Mouse (Mus musculus) granulocyte monocyte progenitor cell, adult 5-6 weeks (primary cell): Measurements from ENCODE around the gene Rubcn. TPM values are rescaled to one million over a fixed set of nuclear protein-coding genes. Genes with fewer than 3 reads are reported as not detected.
"Not testable (repeated sequence)": the region's sequence is repeated elsewhere in the genome, so short reads cannot be mapped to it uniquely, and the experiment has no call there.

Experiments
- ATAC-seq: replicated peaks from 2 replicates; pipeline ENCODE4 v1.8.0; 2016; ENCODE audit warnings: mild to moderate bottlenecking, moderate TSS enrichment, inconsistent platforms; ENCODE audit not compliant: poor library complexity, severe bottlenecking
- total RNA-seq, 2 experiments: library from RNA; stranded (forward) in 1 of 2; stranded (reverse) in 1 of 2; fragments of 200-712, 200-1000 nt in 1 of 2; fragments of >200 nt in 1 of 2; fragmentation: Nextera tagmentation in 1 of 2; gene quantifications; 2 replicates each; pipeline ENCODE4 v1.2.3; 2014 to 2017

Gene Rubcn
- total RNA-seq (2014; fragmentation: Nextera tagmentation), result 19.7 and 31.5 TPM in 2 replicates
- total RNA-seq (2017), result 10.4 and 12.9 TPM in 2 replicates

DNA sequence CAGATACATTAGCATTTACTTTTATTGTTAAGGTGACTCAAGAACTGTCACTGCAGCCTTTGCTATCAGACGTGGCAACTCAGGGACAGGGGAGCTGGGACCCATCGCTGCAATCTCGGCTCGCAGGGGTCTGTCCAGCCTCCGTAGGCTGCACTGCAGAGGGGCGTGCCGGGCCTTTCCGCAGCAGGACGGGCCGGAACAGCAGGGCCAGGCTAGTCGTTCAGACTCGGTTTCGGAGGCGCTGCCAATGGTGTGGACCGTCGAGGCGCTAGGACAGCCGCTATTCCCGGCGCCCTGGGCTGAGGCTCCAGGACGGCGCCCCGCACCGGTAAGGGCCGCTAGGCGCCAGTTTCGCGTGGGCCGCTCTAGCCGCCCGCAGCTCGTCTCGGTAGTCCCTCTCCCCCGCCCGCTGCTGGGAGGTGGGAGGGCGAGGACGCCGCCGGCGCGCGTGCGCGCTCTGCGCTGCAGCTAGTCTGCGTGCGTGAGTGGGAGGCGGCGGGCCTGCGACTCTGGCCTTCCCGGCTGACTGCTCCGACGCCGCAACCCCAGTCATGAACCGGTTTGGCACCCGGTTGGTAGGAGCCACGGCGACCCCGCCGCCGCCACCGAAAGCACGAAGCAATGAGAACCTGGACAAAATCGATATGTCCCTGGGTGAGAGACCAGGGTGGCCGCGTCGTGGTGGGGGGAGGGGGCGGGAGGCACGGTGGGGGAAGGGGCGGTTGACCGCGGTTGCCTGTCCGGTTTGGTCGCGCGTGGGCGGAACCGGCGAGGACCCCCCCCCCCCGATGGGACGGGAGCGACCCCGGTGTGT is at the start of gene Rubcn, which contains the start of gene Fyttd1:
Rubcn (minus strand) TSS at position 424 of the 814 bp plus-strand sequence.
Fyttd1 (plus strand) TSS at position 158 of the 814 bp plus-strand sequence.
- peak; percentile 91 for ATAC-seq

- no peak for ATAC-seq
Measured at GRCm38 (mm10) chr16:32927044-32927443, 49.5 kb upstream of the Rubcn start.

- ATAC-seq, result not testable (repeated sequence)
Measured at GRCm38 (mm10) chr16:32926629-32927028, 49.1 kb upstream of the Rubcn start.

GRCm38 (mm10) chr16:32915292-32916068 is 37.9 kb upstream of the Rubcn start:
- no peak for ATAC-seq

GRCm38 (mm10) chr16:32913937-32914881 is 36.6 kb upstream of the Rubcn start, which contains the start of gene Lrch3:
Gene Lrch3, plus strand, starts transcription at chr16:32914100.
- ATAC-seq, result peak; percentile 90

- ATAC-seq, result no peak
Measured at GRCm38 (mm10) chr16:32913212-32913611, 35.6 kb upstream of the Rubcn start.

GRCm38 (mm10) chr16:32906727-32907126 is 29.2 kb upstream of the Rubcn start:
- ATAC-seq, result no peak

- no peak for ATAC-seq
Measured at GRCm38 (mm10) chr16:32906186-32906585, 28.6 kb upstream of the Rubcn start.

DNA sequence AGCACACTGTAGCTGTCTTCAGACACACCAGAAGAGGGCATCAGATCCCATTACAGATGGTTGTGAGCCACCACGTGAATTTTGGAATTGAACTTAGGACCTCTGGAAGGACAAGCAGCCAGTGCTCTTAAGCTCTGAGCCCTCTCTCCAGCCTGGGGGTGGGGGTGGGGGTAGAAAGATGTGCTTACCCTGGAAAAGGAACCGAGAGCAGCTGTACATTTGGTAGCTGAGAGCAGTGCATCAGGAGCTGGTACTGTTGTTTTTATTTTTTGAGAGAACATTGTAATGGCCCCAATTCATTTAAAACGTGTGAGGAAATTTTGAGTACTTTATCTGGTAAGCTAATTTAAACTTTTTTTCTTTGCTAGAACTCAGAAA is 24.5 kb upstream of the Rubcn start:
- ATAC-seq, result no peak

GRCm38 (mm10) chr16:32901360-32902050 is 23.9 kb upstream of the Rubcn start:
- no peak for ATAC-seq

- no peak for ATAC-seq
Measured at GRCm38 (mm10) chr16:32896126-32896525, 18.6 kb upstream of the Rubcn start.

DNA sequence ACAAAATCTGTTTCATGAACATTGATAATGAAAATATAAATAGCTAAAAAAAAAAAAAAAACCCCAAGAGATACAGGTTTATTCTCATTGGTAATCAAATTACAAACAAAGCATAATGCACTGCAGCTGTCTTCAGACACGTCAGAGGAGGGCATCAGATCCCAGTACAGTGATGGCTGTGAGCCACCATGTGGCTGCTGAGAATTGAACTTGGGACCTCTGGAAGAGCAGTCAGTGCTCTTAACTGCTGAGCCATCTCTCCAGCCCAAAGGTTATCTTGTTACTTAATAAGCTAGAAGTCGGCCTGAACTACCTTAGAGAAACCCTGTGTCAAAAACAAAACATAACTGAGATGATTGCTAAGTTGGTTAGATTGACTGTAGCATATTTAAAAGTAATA is 12.3 kb upstream of the Rubcn start:
- no peak for ATAC-seq

- no peak for ATAC-seq
Measured at GRCm38 (mm10) chr16:32887996-32888395, 10.4 kb upstream of the Rubcn start.

- ATAC-seq, result no peak
Measured at GRCm38 (mm10) chr16:32881538-32881937, 4.0 kb upstream of the Rubcn start.

- no peak for ATAC-seq
Measured at GRCm38 (mm10) chr16:32878972-32879926, 1.7 kb upstream of the Rubcn start.

DNA sequence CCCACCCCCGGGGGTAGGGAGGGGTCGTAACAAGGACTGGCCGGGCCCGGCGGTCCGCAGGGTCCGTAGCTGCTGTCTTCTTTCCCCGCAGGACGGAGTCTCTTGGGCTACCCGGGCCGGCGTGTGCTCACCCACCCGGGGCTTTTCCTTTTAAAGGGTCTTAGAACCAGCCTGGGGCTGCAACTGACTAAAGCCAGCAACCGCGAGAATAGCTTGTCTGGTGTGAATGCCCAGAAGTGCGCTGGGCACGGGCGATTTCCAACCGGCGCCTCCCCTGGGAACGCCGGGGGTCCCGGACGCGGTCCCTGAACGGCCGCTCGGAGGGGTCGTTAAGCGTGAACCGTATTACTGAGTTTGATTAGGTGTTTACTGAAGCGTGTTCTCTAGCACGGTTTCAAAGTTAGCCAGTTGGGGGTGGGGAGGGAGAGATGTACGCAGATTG is 612 bp upstream of the Rubcn start:
- no peak for ATAC-seq

DNA sequence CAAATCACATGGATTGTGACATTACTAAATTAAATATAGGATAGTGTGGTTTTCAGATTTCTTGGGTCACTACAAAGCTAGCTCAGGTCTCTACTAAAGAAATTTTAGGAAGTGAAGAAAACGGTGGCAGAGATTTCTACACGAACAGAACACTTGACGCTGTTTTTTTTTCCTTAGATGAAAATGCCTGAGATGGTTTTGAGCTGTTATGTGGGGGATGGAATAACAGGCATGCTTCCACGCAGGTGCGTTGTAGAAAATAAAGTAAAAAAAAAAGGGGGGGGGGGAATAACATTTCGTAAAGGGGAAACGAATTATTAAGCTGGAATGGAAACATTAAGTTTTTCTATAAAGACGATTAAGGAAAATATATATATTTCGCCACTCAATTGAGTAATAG is 735 bp downstream of the Rubcn start:
- ATAC-seq, result peak; percentile 38

DNA sequence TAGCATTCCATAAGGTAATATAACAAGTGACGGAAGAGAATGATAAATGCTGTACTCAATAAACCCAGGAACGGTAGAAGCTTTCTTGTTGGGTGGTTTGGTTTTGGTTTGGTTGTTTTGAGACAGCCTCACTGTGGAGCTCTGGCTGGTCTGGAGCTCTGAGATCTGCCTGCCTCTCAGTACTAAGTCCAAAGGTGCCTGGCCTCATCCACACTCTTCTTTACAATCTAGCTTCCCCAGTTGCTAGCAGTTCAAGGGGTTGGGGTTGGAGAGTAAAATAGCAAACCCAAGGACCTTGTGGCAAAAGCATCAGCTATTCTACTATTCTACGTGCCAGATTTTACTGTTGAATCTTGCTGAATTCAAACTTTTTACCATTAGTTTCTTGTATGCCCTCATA is 1.7 kb downstream of the Rubcn start:
- no peak for ATAC-seq
